Mouse (Mus musculus) brain, adult 10 weeks (tissue): Measurements from ENCODE around the gene Nim1k. TPM values are rescaled to one million over a fixed set of nuclear protein-coding genes. Genes with fewer than 3 reads are reported as not detected.

Experiments
- polyA plus RNA-seq: library from polyadenylated mRNA; stranded (reverse); fragments of 350-450 nt; fragmentation: Illumina TruSeq; extraction: RNeasy Lipid Tissue Mini Kit (QIAGEN cat#74804); gene quantifications from one replicate; pipeline ENCODE4 v1.2.3, GENCODE M21; 2015; ENCODE audit warnings: low read depth, low replicate concordance

Gene Nim1k
- polyA plus RNA-seq, result 12.4 TPM

DNA sequence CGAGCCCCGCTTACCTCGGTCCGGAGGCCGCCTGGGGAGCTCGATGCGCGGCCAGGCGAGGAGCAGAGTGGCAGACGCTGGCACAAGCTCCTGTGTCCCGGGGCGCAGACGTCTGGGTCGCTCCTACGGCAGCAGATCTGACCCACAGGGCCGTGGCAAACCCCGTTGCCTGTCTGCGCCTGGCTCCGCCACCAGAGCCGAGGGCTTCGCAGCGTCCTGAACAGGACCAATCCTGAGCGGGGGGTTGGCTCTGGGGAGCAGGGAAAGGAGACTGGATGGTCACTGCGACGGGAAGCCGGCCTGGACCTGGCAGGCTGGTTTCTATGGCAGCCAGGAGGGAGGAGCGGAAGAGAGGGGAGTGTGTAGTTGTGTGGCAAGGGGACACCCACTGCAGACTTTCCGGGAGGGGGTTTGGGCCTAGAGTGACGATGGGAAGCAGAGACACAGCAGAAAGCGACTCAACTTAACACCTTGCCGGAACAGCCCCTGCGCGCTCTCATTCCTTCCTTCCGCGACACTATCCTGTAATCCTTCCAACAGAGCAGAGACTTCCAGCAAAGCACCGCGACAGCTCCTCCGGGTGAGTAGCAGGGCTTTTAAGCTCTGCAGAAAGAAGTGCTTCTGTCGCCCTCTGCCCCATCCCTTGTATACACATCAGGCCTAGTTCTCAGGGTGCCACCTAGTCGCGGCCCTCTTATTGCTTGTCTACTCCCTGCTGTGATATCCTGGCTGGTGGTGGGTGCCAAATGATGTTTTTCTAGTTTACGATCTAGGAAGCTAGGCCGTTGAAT lies at the start of gene Nim1k:
Gene Nim1k, minus strand, starts transcription at position 202 of the 791 bp plus-strand sequence.

DNA sequence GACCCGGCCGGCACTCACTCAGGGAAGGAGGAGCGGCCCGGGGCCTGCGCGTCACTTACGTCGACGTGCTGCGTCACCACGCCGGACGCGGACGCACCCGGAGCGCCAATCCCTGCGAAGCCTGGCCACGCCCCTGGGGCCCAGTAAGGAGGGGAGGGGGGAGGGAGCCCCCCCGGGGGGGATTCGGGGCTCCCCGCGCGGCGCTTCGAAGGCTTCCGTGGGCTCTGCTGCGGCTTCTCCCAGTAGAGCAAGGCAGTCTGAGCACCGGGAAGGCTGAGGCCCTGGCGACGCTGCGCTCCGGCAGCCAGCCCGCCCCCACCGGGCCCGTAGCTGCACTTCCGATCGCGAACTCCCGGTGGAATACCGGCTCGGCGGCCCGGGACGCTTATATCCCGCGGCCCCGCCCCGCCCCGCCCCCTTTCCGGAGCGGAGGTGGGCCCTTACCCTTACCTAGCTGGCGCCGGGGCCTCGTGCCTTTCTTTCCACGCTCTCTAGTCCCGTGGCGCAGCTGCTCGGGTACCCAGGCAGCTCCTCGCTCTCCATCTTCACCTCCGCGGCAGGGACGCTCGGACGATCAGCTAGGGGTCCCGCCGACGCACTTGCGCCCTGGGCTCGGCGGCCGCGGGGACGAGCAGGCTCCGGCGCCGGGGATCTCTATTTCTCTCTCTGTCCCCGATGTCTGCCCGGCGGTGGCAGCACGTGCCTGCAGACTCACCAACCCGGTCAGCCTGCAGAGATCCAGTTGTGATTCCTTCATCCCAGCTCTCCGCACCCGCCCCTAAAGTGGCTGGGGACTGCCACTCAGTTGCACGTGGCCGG lies 35.3 kb upstream of the Nim1k start, which contains the start of gene Zfp131:
Gene Zfp131, minus strand, starts transcription at position 129 of the 819 bp plus-strand sequence.

DNA sequence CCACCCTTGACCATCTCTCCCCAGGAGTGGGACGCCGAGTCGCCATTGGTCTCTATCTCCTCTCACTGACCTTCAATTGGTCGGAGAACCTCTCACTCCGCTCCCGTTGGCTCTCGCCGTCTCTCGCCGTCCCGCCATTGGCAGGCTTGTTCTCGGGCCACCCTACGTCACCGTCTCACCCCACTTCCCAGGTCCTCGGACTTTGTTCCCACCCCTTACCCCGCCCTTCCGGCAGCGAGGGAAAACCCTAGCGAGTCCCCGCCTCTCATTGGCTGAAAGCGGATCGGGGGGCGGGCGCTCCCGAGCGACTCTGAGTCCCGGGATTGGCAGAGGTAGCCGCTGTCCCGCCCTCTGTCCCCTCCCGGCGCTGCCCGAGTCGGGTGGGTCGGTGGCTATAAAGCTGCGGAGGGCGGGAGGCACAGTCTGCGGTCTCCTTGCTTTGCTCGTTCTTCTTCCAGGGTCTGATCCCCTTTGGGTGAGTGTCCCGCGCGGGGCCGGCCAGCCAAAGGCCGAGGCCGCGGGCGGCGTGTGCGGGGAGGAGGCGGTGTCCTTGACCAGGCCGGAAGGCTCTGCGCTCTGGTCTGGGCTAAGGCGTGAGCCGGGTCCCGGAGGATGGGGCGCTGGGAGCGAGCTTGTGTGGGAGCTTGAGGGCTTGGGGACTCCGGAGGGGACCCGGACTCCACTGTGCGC lies 65.5 kb downstream of the Nim1k start, which contains the start of gene Hmgcs1:
Gene Hmgcs1, plus strand, starts transcription at position 341 of the 690 bp plus-strand sequence.

Other genes with a start within 250 kb of the Nim1k start
- gene Ccl28, start 132.1 kb downstream of the Nim1k start, polyA plus RNA-seq, result 2.5 TPM
- gene Hmgcs1, start 65.5 kb downstream of the Nim1k start, polyA plus RNA-seq, result 199 TPM
- gene Zfp131, start 35.0 kb upstream of the Nim1k start, polyA plus RNA-seq, result 38.5 TPM
- not detected for gene AF067063, start 74.3 kb upstream of the Nim1k start, polyA plus RNA-seq
- not detected for gene D13Ertd608e, start 80.1 kb upstream of the Nim1k start, polyA plus RNA-seq
- gene Tcstv1, start 138.9 kb upstream of the Nim1k start, polyA plus RNA-seq, result not detected
- gene Gm21761, start 173.4 kb upstream of the Nim1k start, polyA plus RNA-seq, result not detected
- gene B020031M17Rik, start 194.9 kb upstream of the Nim1k start, polyA plus RNA-seq, result not detected